Mouse (Mus musculus) heart, postnatal 10 days (tissue): ENCODE data around the gene Slco6d1. TPM values are rescaled to one million over a fixed set of nuclear protein-coding genes. Genes with fewer than 3 reads are reported as not detected.
"Not testable (repeated sequence)": the region's sequence is repeated elsewhere in the genome, so short reads cannot be mapped to it uniquely, and the experiment has no call there.

Experiments used
- DNase-seq, 2 experiments: peaks; one replicate each; pipeline ENCODE4 v3.0.0; 2021
- intact Hi-C: fragments of 180-260 bp; cut with DNase I; formaldehyde crosslinking; loops from one replicate; pipeline ENCODE4 v1.15.1; 2025
- microRNA-seq, 2 experiments: library from miRNA; unstranded; fragments of <30 nt; microRNA quantifications; one replicate each; pipeline ENCODE4 v1.2.0; 2022
- total RNA-seq, 2 experiments: library from RNA; stranded (reverse); gene quantifications; 2 replicates each; pipeline ENCODE4 v1.2.3; 2021

Slco6d1 gene
- not detected for total RNA-seq

DNA sequence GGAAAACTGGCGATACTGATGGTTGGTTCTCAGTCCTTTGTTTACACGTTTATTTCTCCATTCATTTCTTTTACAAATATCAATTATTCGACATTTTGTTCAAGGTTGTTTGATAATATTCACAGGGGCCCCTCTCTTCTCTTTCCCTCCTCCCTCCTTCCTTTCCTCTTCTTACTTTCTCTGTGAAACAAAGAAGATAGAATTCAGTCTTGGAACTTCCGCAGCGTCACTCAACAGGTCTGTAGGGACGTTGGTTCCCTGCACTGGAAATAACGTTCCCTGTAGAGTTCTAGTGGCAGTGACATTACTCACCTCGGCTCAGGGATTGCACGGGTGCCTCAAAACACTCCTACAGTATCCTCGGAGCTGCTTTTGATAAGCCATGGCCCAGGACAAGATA, at the start of gene Slco6d1:
TSS of gene Slco6d1 (plus strand) at position 301 of the 400 bp plus-strand sequence.
- intact Hi-C loops, result no loop called here
- no peak for DNase-seq

DNA sequence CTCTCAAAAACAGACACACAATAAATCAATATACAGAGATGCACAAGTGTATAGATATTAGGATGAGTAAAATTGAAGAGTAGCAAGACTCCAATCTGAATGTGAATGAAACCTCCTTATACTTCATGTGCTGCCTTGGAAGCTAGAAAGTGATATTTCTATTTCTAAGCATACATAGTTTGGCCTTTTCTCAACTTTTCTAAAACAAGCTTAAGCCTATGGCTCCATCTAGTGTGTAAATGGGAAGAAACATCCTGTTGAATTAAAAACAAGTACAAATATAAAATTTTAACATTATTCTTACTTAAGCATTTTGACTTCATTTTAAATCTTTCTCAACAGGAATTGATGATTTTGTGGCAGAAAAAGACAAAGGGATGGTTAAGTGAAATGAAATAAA, 28.9 kb upstream of the Slco6d1 start:
- peak in 1 of 2 experiments; percentile 4 for DNase-seq
- intact Hi-C loops, result no loop called here

DNA sequence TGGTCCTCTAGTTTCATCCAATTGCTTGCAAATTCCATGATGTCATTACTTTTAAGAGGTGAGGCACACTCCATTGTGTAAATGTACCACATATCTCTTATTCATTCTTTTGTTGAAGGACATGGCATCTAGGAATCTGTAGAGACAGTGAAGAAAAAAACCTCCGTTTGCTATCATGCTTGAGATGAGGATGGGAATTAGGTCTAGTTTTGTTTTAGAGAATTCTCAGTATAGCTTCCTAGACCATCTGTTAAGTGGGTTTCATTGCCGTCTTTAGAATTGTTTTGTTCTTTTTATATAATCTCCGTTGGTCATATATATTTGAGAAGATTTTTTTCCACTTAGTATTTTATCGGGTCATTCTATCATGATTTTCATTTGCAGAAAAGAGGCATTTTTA, 27.0 kb downstream of the Slco6d1 start:
- DNase-seq, result no peak
- intact Hi-C loops, result no loop called here

DNA sequence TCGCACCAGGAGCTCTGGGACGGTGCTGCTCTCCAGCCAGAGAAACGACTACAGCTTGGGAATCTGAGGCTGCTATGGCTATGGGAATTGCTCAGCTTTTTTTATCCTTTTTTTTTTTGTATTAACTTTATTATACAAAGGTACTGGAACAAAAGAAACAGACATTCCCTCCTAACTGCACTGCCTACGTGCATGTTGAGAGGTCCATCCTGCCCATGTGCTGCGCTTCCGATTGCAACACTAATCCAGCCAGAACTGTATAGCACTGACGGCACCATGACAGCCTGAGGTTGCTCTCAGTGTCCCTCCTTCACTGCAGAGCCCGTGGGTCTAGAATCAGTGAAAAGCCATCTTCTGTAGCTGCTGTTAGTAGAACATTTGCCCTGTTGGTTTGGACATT, 38.3 kb downstream of the Slco6d1 start:
- intact Hi-C loops, DNase-seq: not testable (repeated sequence)

DNA sequence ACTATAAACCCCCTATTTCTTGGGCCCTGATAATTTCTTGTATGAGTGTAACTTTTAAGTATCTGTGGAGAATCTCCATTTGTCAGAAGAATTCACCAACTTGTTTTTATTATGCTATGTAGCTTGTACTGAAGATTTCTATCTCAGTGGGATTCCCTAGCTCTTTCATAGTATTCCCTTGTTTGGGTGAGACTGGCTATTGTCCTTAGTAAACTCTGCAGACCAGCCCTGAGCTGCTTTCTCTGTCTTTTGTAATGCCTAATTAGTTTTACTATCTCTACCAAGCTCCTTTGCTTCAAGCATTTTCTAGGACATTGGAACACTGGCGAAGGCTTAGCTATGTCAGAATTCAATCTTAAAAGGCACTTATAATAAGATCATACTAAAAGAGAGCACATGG, 55.5 kb downstream of the Slco6d1 start:
- DNase-seq, intact Hi-C loops: not testable (repeated sequence)

DNA sequence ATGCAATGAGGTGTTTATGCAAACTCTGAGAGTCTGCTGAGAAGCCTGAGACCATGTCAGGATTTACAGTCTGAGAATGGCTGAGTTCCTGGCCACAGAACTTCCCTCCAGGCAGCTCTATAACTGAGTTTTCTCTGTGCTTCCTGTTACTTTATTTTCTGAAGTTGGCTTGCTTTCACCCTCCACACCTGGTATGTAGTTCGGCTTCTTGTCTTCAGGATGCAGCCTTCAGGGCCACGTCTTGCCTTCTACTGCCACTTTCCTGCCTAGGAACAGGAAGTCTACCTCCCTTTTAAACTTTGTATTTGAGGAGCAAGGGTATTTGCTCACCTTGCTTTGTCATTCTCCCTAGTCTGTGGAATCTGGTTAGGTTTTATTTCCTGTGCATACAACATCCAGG, 58.3 kb downstream of the Slco6d1 start:
- intact Hi-C loops, result no loop called here
- no peak for DNase-seq

DNA sequence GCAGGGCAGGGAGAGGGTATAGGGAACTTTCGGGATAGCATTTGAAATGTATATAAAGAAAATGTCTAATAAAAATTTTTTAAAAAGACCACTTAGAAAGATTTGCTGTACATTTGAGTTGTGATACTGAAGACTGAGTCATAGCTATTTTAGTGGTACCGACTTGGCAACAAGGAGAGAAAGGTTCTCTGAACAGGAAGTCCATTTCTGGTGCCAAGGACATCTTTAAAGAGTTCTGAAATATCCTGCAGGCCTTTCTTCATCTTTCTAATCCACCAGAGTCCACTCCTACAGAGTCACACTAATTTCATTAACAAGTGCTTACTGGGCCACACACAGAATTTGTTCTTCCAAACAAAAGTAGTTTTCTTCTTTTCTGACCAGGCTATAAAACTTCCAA, 85.1 kb downstream of the Slco6d1 start:
- DNase-seq, result no peak
- intact Hi-C loops, result no loop called here

DNA sequence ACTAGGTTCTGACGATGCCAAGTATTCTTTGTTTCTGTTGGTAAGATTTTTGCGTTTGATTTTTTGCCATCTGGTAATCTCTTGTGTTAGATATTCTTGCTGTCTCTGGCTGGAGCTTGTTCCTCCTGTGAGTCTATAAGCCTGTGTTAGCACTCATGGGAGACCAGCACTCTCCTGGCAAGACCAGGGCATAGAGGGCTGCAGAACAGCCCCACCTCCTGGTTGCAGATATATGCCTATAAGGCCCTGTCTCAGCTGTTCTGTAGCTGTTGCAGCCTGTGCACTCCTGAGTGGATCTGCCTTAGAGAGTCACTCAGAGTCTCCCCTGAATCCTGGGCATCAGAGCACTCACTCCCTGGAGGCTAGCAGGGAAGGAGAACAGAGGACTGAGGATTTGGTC, 102.1 kb downstream of the Slco6d1 start:
- DNase-seq, result no peak
- intact Hi-C loops, result loop anchor here (5.0 kb wide), 1 partner anchor 711 kb away; no protein-coding TSS in a partner anchor

DNA sequence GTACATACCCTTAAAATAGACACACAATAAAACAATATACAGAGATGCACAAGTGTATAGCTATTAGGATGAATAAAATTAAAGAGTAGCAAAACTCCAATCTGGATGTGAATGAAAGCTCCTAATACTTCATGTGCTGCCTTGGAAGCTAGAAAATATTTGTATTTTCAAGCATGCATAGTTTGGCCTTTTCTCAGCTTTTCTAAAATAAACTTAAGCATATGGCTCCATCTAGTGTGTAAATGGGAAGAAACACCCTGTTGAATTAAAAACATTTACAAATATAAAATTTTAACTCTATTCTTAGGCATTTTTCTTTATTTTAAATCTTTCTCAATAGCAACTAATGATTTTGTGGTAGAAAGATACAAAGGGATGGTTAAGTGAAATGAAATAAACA, 102.6 kb downstream of the Slco6d1 start:
- intact Hi-C loops, result loop anchor here (5.0 kb wide), 1 partner anchor 711 kb away; no protein-coding TSS in a partner anchor
- DNase-seq, result no peak

DNA sequence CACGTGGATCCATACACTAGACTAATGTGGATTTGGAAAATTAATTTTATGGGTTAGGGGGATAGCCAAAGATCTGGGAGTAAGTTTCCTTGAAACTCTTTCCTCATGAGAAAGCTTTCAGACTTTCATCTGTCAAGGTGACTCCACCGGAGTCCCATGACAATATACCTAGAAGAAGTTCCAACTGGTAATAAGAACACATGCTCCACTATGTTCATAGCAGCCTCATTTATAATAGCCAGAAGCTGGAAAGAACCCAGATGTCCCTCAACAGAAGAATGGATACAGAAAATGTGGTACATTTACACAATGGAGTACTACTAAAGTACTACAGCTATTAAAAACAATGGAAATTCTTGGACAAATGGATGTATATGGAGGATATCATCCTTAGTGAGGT, 107.4 kb downstream of the Slco6d1 start:
- DNase-seq, intact Hi-C loops: not testable (repeated sequence)

DNA sequence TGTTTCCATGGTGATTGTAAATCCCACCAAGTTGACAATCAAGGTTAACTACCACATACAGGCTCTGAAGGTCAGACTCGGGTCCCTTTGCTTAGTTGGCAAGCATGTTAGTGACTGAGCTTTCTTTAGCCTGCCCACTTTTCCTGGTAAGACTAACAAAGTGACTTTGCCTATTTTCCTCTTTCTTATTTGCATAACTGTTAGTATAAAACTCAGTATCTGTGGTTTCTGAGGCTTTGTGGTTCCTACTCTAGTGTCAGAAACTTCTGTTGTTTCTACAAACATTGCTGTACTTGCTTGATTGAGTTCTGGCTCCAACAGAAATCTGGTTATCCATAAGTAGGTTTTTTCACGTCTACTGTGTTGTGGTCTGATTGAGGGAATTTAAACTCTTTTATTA, 124.4 kb downstream of the Slco6d1 start:
- intact Hi-C loops, result no loop called here

DNA sequence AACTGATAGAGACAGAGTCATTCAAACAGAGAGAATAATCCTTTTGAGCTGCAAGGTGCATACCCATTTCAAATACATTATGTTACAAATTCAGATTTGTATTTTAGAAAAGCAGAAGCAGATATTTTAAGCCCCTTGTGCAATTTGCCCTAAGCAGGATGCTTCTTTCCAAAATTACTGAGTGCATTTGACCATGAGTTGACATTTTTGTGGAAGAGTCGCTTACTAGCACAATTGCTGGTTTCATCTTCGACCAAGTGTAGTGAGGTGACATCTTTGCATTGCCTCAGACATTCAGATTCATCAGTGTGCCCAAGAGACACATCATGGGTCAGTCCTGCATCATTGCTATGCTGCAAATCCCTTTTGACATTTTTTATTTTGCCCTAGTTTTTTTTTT, 133.5 kb downstream of the Slco6d1 start:
- intact Hi-C loops, result no loop called here
- no peak for DNase-seq

More for the DNA sequence above, 124.4 kb downstream of the Slco6d1 start:
- DNase-seq, result no peak

DNA sequence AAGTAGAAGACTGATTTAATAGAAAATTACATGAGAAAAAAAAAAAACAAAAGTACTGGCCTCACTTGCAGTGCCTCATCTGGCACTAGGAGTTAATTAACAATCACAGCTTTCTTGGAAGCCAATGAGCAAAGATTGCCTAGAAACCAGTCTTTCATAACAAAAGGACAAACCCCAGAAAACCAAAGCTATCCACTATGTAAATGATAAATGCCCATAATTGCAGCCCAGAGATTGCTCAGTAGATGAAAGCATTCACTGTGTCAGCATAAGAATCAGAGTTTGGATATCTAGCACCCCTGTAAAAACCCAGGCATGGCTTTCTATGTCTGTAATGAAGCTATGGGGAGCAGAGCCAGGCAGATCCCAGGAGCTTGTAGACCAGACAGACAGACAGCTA, 144.8 kb downstream of the Slco6d1 start:
- DNase-seq, result no peak
- intact Hi-C loops, result no loop called here

Small RNAs within 50 kb of the gene (microRNA-seq; reads per million reads assigned to microRNA genes)
- gene Gm26134, result 0 reads per million in 2 experiments
